Mouse (Mus musculus) neural tube, embryonic 15.5 days (tissue): ENCODE measurements around the gene Heca. TPM values are rescaled to one million over a fixed set of nuclear protein-coding genes. Genes with fewer than 3 reads are reported as not detected.
"Not testable (repeated sequence)": the region's sequence is repeated elsewhere in the genome, so short reads cannot be mapped to it uniquely, and the experiment has no call there.

Experiments
- ATAC-seq: fragments of 200-750 bp; cut with Nextera tagmentation; 2 replicates; pipeline ENCODE4 v1.8.0; 2017; ENCODE audit warnings: mild to moderate bottlenecking, moderate TSS enrichment, moderate library complexity; ENCODE audit not compliant: low FRiP score
- H3K27ac ChIP-seq: fragments of 300-500 bp; sonication (generic); replicated peaks from 2 replicates; pipeline ENCODE4 v1.5.1; 2015; ENCODE audit warnings: mild to moderate bottlenecking, inconsistent platforms
- H3K27me3 ChIP-seq: fragments of 300-500 bp; sonication (generic); replicated peaks from 2 replicates; pipeline ENCODE4 v1.6.1; 2015; ENCODE audit warnings: inconsistent platforms
- H3K36me3 ChIP-seq: fragments of 300-500 bp; sonication (generic); 2 replicates; pipeline ENCODE4 v1.6.1; 2015; ENCODE audit warnings: inconsistent platforms
- H3K4me1 ChIP-seq: fragments of 300-500 bp; sonication (generic); 2 replicates; pipeline ENCODE4 v1.6.1; 2015; ENCODE audit warnings: inconsistent platforms
- H3K4me2 ChIP-seq: fragments of 300-500 bp; sonication (generic); 2 replicates; pipeline ENCODE4 v1.6.1; 2015; ENCODE audit warnings: inconsistent platforms, mild to moderate bottlenecking, moderate library complexity
- H3K4me3 ChIP-seq: fragments of 300-500 bp; sonication (generic); replicated peaks from 2 replicates; pipeline ENCODE4 v1.5.1; 2015; ENCODE audit warnings: mild to moderate bottlenecking, inconsistent platforms
- H3K9ac ChIP-seq: fragments of 300-500 bp; sonication (generic); replicated peaks from 2 replicates; pipeline ENCODE4 v1.6.1; 2015; ENCODE audit warnings: mild to moderate bottlenecking, inconsistent platforms
- H3K9me3 ChIP-seq: fragments of 300-500 bp; sonication (generic); replicated peaks from 2 replicates; pipeline ENCODE4 v1.6.1; 2016; ENCODE audit warnings: inconsistent platforms
- WGBS: fragments of 180-500 bp; shearing (Covaris S2); methylation state at CpG from one replicate; pipeline ENCODE4 v1.1.7; 2015; ENCODE audit warnings: mixed read lengths; 5-methylcytosine and 5-hydroxymethylcytosine counted together
- polyA plus RNA-seq: library from polyadenylated mRNA; unstranded; fragments of >200 nt; fragmentation: Nextera tagmentation; extraction: Ambion mirVana; gene quantifications from 2 replicates; pipeline ENCODE4 v1.2.1, GENCODE M21; 2015

Heca gene
- polyA plus RNA-seq, 1 experiment from 2014 or later = 4.9 TPM

DNA sequence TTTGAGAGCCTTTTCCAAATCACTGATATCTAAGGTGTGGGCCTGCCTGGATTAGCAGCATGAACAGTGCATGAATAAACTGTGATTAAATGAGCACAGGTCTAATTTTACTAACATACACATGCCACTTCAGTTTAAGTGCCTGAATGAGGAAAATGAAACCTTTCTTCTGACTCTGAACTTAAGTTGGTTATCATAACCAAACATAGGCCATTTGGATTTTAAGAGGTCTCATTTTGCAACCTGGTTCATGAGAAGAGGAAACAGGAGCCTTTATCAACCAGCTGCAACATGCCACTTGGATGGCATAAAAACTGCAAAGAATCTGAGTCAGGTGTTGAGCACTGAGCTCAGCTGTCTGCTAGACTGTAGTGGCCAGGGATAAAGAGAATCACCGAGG lies 16.7 kb downstream of the Heca start:
- ATAC-seq = no peak
- H3K36me3 ChIP-seq = no peaks in the 10 kb centered on the region
- H3K4me3 ChIP-seq = no peak overlapping the region
- H3K4me1 ChIP-seq = peaks cover 8% of the 10 kb centered on the region; the same call in 1 of the 2 replicates
- H3K27me3 ChIP-seq = no peaks in the 10 kb centered on the region
- H3K27ac ChIP-seq = no peak overlapping the region
- no peak overlapping the region for H3K4me2 ChIP-seq
- no peaks in the 10 kb centered on the region for H3K9me3 ChIP-seq
- no peak overlapping the region for H3K9ac ChIP-seq
- WGBS = 78% methylated on average over 1 of the region's 1 CpGs

DNA sequence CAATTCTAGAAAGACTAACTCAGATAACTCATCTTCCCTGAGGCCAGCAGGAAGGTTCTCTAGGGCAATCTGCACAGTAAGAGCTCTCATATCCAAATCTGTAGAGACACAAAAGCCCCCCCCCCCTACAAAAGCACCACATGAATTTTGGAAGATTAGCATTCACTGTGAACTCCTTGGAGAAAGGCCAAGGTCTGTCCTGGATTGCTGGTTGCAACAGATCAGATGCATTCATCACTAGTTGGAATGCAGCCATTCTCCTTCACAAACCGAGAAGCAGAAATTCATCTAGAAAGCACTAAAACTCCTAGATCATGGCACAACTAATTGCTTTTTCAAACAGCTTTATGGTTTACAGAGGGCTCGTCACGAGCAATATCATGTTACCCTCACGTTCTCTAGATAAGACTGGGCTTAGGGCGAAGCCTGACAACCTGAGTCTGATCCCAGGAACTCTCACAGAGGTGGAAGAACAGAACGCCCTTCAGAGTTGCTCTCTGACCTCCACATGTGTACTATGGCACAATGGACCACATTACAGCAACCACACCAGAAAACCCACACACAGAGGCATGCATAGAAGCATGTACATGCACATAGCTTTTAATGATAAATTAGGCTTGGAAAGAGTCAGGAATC lies 17.3 kb downstream of the Heca start:
- no peaks in the 10 kb centered on the region for H3K27me3 ChIP-seq
- peak overlapping the region; percentile 6; the same call in 1 of the 2 replicates for H3K27ac ChIP-seq
- H3K36me3 ChIP-seq = no peaks in the 10 kb centered on the region
- H3K4me1 ChIP-seq = peaks cover 8% of the 10 kb centered on the region; the same call in 1 of the 2 replicates
- no peak overlapping the region for H3K9ac ChIP-seq
- WGBS = 50% methylated on average over 6 of the region's 6 CpGs
- no peak for ATAC-seq
- no peak overlapping the region for H3K4me3 ChIP-seq
- H3K9me3 ChIP-seq = no peaks in the 10 kb centered on the region
- no peak overlapping the region for H3K4me2 ChIP-seq

DNA sequence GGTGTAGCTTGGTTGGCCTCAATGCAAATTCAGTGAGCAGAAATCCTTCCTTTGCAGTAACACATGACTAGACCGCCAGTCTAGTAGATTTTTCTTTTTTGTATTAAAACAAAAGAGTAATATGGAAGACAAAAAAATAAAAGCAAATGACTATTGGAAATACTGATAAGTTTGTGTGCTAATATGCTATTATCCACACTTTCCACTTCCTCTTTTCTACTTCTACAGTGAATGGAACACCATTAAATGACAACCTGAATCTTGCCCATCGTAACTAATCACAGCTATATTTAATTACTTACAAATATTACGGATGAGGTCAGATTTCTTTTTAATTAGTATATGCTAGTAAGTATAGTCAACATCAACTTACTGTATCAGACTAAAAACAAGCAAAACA lies 22.7 kb downstream of the Heca start:
- Histone ChIP-seq H3K9me3 (no peaks in the 10 kb centered on the region), H3K4me1 (no peaks in the 10 kb centered on the region), H3K9ac (no peak overlapping the region), H3K27ac (no peak overlapping the region), H3K4me3 (no peak overlapping the region), H3K27me3 (no peaks in the 10 kb centered on the region), H3K36me3 (no peaks in the 10 kb centered on the region), H3K4me2 (no peak overlapping the region)
- no peak for ATAC-seq
- 97% methylated on average over 3 of the region's 3 CpGs for WGBS

DNA sequence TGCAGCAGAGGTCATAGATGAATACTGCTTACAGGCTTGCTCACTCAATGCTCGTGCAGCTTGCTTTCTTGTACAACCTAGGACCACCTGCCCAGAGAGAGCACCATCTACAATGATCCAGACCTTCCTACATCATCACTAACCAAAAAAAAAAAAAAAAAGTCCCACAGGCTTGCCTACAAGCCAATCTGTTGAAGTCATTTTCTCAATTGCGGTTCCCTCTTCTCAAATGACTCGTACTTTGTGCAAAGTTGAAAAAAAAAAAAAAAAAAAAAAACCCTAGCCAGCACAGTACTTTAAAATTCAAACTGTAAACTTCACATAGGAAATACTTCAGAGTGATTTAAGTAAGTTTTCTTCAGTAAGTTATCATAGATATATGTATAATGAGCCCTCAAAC lies 23.7 kb downstream of the Heca start:
- Histone ChIP-seq H3K27ac (no peak overlapping the region), H3K9ac (no peak overlapping the region), H3K36me3 (no peaks in the 10 kb centered on the region), H3K4me1 (no peaks in the 10 kb centered on the region), H3K27me3 (no peaks in the 10 kb centered on the region), H3K4me3 (no peak overlapping the region), H3K9me3 (no peaks in the 10 kb centered on the region), H3K4me2 (no peak overlapping the region)
- 81% methylated on average over 3 of the region's 3 CpGs for WGBS
- no peak for ATAC-seq

DNA sequence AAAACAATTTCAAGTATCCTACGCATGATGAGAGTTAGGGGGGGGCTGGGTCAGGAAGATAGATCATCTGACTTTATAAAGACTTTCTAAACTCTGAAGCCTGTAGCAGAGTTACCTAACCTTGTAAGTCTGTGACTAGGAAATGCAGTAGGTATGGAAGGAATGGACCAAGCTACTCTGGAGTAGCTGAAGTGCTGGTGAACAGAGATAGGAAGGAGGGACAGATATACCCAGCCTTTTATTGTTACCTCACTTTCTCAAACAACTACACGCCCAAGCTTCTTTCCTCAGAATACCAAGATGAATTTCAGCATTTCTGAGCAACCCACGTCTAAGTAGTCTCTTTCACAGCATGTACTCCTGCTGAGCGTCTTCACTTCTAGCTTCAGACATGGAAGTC lies 26.5 kb downstream of the Heca start:
- H3K4me1 ChIP-seq = no peaks in the 10 kb centered on the region
- H3K9ac ChIP-seq = no peak overlapping the region
- H3K9me3 ChIP-seq = no peaks in the 10 kb centered on the region
- no peak overlapping the region for H3K4me2 ChIP-seq
- no peak overlapping the region for H3K4me3 ChIP-seq
- H3K27ac ChIP-seq = no peak overlapping the region
- no peaks in the 10 kb centered on the region for H3K36me3 ChIP-seq
- 69% methylated on average over 4 of the region's 4 CpGs for WGBS
- H3K27me3 ChIP-seq = no peaks in the 10 kb centered on the region
- ATAC-seq = no peak

DNA sequence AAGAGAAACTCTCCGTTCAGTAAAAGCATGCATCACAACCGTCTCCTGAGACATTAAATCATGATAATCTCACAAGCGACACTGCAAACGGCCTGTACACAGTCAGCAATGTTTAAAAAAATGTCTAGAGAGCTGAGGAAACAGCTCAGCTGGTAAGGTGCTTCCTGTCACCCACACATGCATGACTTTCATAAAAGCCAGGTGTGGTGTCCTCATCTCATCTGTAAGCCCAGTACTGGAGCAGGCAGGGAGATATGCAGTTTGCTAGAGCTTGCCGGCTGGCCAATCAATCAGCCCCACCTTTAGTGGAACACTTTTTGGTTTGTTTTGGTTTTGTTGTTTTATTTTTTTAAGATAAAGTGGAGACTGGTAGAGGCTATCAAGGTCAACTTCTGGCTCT lies 27.9 kb downstream of the Heca start:
- ATAC-seq = no peak
- no peak overlapping the region for H3K9ac ChIP-seq
- no peak overlapping the region for H3K27ac ChIP-seq
- peaks cover 9% of the 10 kb centered on the region for H3K36me3 ChIP-seq
- no peak overlapping the region for H3K4me3 ChIP-seq
- no peaks in the 10 kb centered on the region for H3K27me3 ChIP-seq
- 62% methylated on average over 5 of the region's 5 CpGs for WGBS
- no peak overlapping the region for H3K4me2 ChIP-seq
- no peaks in the 10 kb centered on the region for H3K4me1 ChIP-seq
- H3K9me3 ChIP-seq = no peaks in the 10 kb centered on the region

DNA sequence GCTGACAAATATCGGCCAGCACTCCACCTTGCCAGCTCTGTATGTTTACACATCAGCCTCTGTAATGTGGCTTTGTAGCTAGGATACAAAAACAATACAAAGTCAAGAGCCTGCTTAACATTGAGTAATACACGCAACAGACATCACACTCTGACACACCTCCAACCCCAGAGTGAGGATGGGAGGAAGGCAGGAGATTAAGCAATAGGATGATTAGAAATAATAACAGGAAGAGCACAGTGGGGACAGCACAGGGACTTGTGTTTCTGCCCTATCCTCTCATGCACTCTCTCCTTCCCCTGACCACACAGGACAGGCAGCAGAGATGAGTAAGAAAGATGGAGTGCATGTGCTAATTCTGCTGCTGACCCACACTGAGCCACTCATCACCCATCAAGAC lies 28.8 kb downstream of the Heca start:
- WGBS = 92% methylated on average over 2 of the region's 2 CpGs
- no peak for ATAC-seq
- Histone ChIP-seq H3K4me3 (no peak overlapping the region), H3K9me3 (no peaks in the 10 kb centered on the region), H3K27me3 (no peaks in the 10 kb centered on the region), H3K4me2 (no peak overlapping the region), H3K36me3 (peaks cover 11% of the 10 kb centered on the region), H3K9ac (no peak overlapping the region), H3K27ac (no peak overlapping the region), H3K4me1 (no peaks in the 10 kb centered on the region)

DNA sequence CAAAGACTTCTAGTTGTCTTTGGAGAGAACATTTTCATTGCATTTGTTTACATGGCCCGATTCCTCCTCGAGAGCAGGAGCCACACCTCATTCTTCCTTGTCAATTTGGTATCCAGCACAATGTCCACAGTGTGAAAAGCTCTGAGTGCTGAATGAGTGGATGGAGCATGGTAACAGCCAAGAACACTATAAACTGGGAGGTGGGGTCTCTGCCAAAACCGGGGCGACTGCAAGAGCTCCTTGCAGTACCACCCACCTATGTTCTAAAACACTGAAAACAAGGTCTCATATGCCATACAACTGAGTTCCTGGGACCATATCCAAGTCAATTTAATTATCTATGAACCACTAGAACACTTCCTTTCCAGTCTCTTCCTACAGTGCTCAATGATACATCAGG lies 39.1 kb downstream of the Heca start:
- no peaks in the 10 kb centered on the region for H3K27me3 ChIP-seq
- H3K4me3 ChIP-seq = no peak overlapping the region
- no peak overlapping the region for H3K27ac ChIP-seq
- no peaks in the 10 kb centered on the region for H3K4me1 ChIP-seq
- 87% methylated on average over 4 of the region's 4 CpGs for WGBS
- H3K4me2 ChIP-seq = no peak overlapping the region
- no peak overlapping the region for H3K9ac ChIP-seq
- no peak for ATAC-seq
- H3K9me3 ChIP-seq = no peaks in the 10 kb centered on the region
- H3K36me3 ChIP-seq = peaks cover 25% of the 10 kb centered on the region

DNA sequence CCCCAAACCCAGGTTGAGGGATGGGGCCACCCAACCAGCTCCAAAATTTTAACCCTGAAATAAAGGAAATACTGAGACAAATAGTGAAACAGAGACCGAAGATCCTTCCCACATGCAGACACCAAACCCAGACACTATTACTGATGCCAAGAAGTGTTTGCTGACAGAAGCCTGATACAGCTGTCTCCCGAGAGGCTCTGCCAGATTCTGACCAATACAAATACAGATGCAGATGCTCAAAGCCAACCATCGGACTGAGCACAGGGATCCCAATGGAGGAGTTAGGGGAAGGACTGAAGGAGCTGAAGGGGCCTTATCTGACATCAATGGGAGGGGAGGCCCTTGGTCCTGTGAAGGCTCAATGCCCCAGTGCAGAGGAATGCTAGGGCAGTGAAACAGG lies 41.5 kb downstream of the Heca start:
- not testable (repeated sequence) for H3K9ac ChIP-seq, H3K9me3 ChIP-seq, ATAC-seq, H3K4me3 ChIP-seq, H3K27ac ChIP-seq, H3K4me1 ChIP-seq, H3K4me2 ChIP-seq, H3K27me3 ChIP-seq
- H3K36me3 ChIP-seq = peaks cover 40% of the 10 kb centered on the region
- WGBS = 91% methylated on average over 3 of the region's 3 CpGs

DNA sequence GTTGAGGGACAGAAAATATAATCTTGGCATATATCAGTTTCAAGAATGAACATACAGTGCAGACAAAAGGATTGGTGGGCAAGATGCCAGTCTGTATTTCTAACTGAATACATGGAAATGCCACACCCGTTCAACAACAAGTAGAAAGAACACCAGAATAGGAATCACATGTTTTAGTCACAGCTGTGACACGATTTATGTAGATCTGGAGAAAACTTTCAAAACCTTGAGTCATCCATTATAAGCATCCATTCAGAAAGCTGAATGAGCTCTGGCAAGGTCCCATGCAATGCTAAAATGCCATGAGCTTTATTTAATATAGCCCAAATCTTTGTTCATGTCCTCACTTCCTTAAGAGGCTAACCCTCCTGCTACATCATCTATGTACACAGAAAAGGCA lies 44.4 kb downstream of the Heca start:
- H3K27ac ChIP-seq = no peak overlapping the region
- no peaks in the 10 kb centered on the region for H3K27me3 ChIP-seq
- H3K36me3 ChIP-seq = peaks cover 55% of the 10 kb centered on the region
- no peak for ATAC-seq
- H3K9me3 ChIP-seq = no peaks in the 10 kb centered on the region
- H3K4me2 ChIP-seq = no peak overlapping the region
- no peaks in the 10 kb centered on the region for H3K4me1 ChIP-seq
- no peak overlapping the region for H3K9ac ChIP-seq
- 97% methylated on average over 2 of the region's 2 CpGs for WGBS
- no peak overlapping the region for H3K4me3 ChIP-seq

DNA sequence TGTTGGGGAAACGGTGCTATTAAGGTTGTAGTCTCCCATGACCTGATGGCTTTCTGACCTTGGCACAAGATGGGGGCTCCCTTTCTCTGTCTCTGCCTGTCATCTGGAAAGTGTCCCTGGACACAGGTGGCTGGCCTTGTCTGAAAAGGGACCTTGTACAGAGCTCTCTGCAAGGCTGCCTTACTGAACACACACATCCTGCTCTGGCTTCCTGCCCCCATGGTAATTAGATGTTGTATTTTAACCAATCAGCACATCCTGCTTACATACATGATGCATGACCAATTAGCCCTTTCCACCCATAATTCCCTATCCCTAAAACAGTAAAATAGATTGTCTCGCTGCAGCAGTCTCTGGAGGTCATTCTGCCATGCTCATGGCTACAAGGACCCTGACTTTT lies 67.1 kb downstream of the Heca start:
- H3K27ac ChIP-seq = no peak overlapping the region
- H3K4me3 ChIP-seq = no peak overlapping the region
- no peak for ATAC-seq

DNA sequence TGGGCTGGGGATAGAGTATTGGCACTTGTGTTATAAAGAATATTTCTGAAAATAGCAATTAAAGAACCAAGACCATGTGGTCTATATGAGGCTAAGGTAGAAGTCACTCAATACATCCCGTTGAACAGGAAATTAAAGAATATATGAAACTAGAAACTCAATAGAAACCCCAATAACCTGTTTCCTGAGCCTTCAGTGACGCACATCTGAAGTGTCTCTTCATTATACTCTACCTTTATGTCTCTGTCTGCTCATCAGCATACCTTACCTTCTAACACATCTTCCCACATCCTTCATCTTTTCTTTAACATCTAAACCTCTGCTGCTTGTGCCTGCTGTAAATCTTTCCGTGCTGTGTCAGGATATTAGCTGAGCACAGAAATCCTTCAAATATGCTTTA lies 67.8 kb downstream of the Heca start:
- 92% methylated on average over 3 of the region's 3 CpGs for WGBS
- Histone ChIP-seq H3K4me2 (no peak overlapping the region), H3K4me1 (no peaks in the 10 kb centered on the region), H3K9ac (no peak overlapping the region), H3K27ac (no peak overlapping the region), H3K36me3 (no peaks in the 10 kb centered on the region), H3K9me3 (no peaks in the 10 kb centered on the region), H3K4me3 (no peak overlapping the region), H3K27me3 (no peaks in the 10 kb centered on the region)
- ATAC-seq = no peak

More for the DNA sequence above, 67.1 kb downstream of the Heca start:
- Histone ChIP-seq H3K9me3 (no peaks in the 10 kb centered on the region), H3K4me1 (no peaks in the 10 kb centered on the region), H3K4me2 (no peak overlapping the region), H3K27me3 (no peaks in the 10 kb centered on the region), H3K36me3 (no peaks in the 10 kb centered on the region), H3K9ac (no peak overlapping the region)
- WGBS = 62% methylated on average over 2 of the region's 2 CpGs
